Mouse (Mus musculus) kidney, adult 18-20 months (tissue): Measurements from ENCODE around the gene Cog5.
A peak's percentile ranks its signal among the peaks of the same experiment; 100 is the strongest.

Source experiments
- DNase-seq: peaks from one replicate; pipeline ENCODE4 v3.0.0; 2021

Gene Cog5

DNA sequence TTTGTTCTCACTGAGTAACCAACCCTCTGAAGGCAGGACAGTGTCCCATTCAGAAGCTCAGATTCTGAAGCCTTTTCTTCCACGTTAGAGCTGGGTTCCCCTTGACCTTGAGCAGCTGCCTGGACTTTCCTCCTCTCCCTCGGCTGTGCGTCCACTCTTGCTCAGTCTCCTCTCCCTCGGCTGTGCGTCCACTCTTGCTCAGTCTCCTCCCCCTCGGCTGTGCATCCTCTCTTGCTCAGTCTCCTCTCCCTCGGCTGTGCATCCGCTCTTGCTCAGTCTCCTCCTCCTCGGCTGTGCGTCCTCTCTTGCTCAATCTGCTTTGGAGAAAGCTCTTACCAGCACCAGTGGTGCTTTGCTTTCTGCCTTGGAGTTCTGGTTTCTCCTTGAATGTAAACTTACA, 171.2 kb downstream of the Cog5 start:
- no peak for DNase-seq

GRCm38 (mm10) chr12:31826476-31826875, 171.8 kb downstream of the Cog5 start:
- DNase-seq, result no peak

- no peak for DNase-seq
These were observed 180.8 kb downstream of the Cog5 start for GRCm38 (mm10) chr12:31835480-31835879.

GRCm38 (mm10) chr12:31836211-31836610, 181.5 kb downstream of the Cog5 start:
- no peak for DNase-seq

DNA sequence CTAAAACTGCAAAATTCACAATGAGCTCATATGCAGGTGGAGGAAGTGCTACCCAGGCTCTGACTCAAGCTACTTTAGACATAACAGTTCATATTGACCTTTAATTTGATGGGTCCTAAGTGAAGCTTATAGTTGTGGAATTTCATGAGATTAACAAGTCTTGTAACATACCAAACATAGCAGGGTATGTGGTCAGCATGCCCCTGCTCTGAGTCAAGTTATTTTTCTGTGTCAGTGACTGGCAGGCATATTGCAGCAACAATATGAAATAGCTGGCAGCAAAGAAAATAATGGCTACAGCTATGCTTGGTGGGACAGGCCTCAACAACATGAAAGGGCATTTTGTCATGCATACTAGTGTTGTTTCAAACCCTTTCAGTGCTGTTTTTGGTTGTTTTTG, 183.9 kb downstream of the Cog5 start:
- DNase-seq, result no peak

- no peak for DNase-seq
These were observed 184.6 kb downstream of the Cog5 start for GRCm38 (mm10) chr12:31839249-31839648.

- DNase-seq, result no peak
These were observed 191.4 kb downstream of the Cog5 start for GRCm38 (mm10) chr12:31846077-31846476.

GRCm38 (mm10) chr12:31848630-31849415, 194.2 kb downstream of the Cog5 start:
- peak; percentile 18 for DNase-seq

- DNase-seq, result no peak
These were observed 194.9 kb downstream of the Cog5 start for GRCm38 (mm10) chr12:31849601-31850000.

DNA sequence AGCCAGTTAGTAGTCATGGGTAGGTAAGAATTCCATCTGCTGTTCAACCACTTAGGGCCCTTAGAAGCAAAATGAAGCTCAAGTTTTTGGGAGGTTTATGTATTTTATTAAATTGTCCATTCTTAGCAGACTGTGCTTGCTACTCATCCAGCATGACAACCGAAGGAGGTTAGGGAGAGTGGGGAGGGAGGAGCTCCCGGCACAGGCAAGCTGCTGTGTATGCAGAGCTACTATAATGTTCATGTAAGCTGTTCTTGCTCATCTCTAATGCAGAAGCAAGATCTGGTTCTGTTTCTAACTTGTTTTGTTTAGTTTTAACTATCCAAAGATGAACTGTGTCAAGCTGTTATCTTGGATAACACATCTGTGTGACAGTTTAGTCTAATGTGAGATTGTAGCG, 199.4 kb downstream of the Cog5 start:
- DNase-seq, result no peak

DNA sequence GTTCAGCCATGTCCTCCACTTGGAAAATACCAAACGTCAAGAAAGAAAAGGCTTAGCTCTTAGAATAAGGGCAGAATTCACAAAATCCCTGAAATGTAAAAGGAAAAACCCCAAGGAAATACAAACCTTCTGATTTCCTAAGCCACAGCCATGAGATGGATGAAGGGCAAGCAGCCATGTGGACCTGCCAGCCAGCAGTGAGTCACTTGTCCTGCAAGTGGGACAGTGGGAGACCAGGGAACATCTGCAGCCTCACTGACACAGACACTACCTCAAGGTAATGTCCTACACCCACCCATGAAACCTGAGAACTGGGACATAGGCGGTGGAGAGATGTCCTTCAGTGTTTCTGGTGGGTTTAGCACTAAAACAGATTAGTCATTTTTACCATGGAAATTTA, 200.1 kb downstream of the Cog5 start:
- no peak for DNase-seq

DNA sequence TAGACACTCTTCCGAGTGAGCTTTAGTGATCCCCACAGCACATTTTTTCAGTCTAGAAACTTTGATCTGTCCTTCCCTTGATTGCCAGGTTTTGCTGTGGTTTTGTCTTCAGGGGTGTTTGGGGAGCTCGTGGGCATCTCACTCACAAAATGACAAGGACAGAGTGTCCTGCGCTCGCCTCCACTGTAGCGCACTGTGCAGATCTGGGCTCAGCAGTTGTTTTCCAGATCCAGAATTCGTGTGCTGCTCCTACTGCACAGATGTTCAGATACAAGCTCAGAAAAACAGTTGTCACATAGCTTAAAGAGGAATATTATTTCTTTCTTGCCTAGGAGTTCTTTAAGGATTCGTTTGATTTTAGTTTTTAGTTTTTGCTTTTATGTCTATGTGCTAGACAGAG, 203.1 kb downstream of the Cog5 start:
- no peak for DNase-seq

DNA sequence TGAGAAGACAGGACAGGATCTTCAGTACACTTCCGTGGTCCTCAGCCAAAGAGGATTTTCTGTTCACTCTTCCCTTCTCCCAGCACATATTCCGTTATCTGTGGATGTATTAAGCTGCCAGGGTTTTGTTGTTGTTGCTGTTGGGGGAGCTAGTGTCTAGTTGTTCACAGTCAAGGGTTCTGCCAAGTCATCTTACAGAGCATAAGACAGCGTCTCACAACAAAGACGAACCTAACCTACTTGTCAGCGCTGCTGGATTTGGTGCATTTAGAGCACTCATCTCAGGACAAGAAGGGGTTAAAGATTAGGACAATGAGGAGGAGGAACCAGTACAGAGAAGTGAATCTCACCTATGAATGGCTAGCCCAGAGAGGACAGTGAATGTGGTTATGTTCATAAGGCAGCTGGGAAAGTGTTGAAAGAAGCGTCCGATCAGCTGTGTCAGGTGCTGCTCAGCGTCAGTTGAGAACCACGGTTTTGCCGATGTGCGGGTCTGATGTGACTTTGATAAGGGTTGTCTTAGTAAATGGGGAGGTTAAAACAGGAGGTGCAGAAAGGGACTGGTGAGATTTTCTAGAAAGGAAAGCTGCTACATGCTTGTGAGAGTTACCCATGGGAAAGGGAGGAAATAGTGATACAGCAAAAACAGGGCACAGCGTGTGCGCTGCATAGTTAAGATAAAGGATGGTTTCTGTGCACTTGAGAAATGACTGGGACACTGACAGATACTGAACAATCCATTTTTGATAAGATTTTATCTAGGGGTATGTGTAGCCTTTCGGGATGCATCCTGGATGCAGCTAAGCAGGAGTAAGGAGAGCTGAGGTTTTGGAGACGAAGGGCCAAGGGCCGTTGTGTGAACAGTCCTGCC, 208.2 kb downstream of the Cog5 start:
- no peak for DNase-seq

DNA sequence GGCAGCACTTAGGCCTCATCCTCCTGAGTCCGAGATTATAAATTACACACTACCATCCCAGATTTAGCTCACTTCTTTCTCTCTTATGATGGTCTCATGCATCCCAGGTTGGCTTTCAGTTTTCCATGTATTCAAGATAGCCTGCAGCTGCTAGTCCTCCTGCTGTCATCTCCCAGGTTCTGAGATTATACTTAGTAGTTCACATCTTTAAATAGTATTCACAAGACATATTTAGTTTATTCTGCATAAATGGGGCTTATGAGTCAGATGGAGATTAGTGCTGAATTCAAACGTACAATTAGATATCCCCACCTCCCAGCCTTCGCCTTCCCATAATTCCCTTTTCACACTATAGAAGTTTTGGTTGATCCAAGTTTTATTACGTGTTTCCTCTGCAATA, 222.1 kb downstream of the Cog5 start:
- DNase-seq, result no peak

DNA sequence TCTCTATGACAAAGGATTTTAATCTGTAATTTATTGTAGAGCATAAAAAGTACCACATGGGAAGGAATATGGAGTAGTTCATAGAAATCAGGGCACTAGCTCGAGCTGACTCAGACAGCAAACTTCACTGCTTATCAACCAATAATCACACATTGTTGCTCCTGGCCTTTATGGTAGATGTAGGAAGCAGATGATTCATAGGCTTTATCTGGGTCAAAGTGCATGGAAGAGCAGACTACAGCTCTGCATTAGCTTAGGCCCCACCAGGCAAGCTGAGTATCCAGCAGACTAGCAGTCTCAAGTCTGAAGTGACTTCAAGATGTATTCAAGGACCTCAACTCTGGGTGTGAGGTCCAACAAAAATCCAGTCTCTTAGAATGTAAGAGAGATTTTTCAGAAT, 228.1 kb downstream of the Cog5 start:
- DNase-seq, result no peak

GRCm38 (mm10) chr12:31884365-31884764, 229.7 kb downstream of the Cog5 start:
- no peak for DNase-seq

DNA sequence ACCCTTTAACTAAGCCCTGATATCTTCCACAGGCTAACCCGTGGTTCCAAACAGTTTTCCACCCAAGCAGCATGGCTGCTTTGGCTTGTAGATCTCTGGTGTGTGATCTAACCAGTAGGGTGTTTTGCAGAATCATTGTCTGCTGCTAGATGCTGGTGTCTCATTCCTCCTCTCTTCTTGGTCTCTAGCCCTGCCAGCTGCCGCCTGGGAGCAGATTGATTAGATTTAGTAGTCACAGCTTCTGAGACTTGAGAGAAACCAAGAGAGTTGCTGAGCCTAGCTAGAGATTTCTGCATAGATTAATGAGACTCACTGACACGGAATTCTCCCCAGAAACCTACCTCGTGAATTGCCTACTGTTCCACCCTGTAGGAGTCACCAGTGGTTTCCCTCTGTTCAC, 230.4 kb downstream of the Cog5 start:
- no peak for DNase-seq

DNA sequence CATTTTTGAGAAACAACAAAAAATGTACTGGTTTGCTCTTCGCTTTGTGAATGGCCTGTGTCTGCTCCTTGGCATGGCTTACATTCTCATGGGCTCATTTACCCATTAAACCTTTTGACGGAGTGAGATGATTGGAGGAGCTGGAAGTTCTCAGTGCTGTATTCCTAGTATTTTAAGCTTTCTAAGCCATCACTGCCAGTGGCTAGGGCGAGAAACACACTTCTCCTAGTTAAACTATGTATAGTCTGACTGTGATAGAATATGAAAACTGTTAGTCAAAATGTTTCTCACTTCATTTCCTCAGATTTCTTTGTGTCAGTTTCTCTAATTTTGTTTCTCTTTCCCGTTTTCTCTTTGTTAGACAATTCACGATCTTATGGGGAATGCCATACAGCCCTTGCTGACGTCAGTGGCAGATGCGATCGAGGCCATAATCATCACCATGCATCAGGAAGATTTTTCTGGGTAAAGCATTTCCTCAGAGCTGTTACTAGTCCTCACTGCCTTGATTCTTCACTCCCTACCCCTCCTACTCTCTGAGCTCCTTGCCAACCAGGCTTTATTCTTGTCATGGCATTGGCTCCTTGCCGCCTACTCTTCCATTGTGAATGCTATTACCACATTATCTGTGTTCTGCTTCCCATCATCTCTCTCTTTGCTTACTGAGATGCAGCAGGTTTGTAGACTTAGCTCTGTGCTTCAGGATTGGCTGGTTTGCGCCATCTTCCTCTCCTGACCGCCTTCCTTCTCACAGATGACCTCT, 231.4 kb downstream of the Cog5 start:
- DNase-seq, result no peak

DNA sequence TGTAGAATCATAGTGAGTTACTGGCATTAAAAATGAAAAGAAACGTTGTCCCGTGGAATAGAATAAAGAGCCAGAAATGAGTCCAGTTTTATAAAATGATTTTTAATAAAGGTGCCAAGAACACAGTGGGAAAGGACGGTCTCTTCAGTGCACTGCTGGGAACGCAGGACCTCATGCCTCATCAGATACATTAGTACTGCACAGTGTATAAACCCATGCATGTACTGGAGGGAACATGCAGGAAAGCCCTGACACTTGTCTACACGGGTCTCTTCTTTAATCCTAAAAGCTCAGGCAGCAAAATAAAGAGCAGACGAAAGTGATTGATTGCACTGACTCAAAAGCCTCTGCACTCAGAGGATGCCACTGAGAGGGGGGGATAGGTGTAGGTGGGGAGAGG, 236.0 kb downstream of the Cog5 start:
- DNase-seq, result no peak

GRCm38 (mm10) chr12:31892079-31892478, 237.4 kb downstream of the Cog5 start:
- no peak for DNase-seq

DNA sequence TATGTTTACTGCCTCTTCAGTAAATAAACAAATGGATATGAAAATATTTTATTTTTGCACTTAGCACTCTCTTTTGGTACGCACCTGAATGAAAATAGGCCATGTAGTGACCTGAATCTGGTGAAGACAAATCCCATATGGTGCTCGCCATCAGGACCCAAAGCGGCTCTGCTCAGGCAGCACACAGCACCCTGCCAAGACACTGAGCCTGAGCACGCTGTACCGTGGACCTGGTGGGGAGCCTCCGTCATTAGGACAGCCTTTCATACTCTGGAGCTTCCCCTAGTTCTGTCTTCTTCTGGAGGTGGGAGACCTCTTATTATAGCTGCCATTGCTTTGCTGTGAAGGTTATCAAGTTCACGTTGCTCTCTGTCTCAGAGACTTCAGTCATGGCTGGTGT, 238.1 kb downstream of the Cog5 start:
- DNase-seq, result no peak

DNA sequence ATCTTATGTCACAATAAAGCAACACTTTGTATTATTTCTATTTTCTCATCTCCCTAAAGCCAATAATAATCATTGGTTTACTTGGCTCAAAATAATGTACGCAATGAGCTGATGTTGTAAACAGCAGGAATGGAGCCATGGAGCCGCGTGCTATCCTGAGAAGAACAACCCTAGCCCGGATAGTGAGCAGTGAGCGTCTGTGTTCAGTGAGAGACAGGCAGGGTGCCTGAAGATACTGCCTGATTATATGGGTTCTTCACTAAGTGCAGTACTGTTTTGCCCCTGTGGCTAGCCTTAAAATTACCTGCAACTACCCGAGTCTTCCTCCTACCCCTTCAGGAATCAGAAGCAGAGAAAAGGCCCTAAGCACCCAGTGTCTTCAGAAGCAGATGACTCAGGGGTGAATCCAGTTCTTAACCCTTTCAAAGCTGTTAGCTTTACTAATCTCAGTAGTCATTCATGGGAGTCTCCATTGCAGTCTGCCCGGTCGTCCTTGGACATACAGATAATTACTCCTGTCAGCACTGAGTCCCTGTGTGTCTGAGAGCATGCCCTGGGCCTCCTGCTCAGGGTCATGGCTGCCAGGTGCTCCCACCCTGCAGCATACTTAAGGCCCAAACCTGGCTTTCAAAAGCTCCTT, 240.5 kb downstream of the Cog5 start:
- DNase-seq, result no peak

DNA sequence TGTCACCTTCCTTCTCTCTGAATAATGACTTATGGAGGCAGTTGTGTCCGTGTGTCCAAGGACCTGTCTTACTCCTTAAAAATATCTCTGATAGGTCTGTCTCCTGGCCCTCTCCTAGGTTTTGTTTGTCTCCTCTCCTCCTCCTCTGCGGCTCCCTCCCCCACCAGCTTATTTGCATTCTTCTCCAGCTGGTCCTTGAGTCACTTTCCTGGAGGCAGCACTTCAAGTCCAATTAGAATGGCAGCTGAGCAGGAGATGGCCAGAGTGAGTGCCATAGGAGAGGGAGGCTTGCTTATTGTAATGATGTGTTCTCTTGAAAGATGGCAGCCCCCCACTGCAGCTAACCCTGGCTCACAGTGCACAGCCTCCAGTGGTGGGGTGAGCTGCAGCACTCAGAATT, 241.2 kb downstream of the Cog5 start:
- no peak for DNase-seq
